Mouse (Mus musculus) v-Abl transformed pro-B cells (cell line): ENCODE results near the gene Arpc1b.
"Not testable (repeated sequence)": the region's sequence is repeated elsewhere in the genome, so short reads cannot be mapped to it uniquely, and the experiment has no call there.

Source experiments
- in situ Hi-C, 2 experiments: fragments of 400-800 bp; cut with MboI; formaldehyde crosslinking; loops; one replicate each; pipeline ENCODE4 v1.15.1; 2025; ENCODE audit not compliant: unreplicated experiment in 2 of 2

The Arpc1b gene

GRCm38 (mm10) chr5:145110401-145110800 is 3.6 kb upstream of the Arpc1b start:
- in situ Hi-C loops = loop anchor here (25.0 kb wide), 2 partner anchors 1098 to 1102 kb away; partner anchors contain the start of genes Ccz1 (in 2 of the 2) and Rnf6 (in 1 of the 2)

- in situ Hi-C loops = loop anchor here (25.0 kb wide), 2 partner anchors 1100 kb away; partner anchors contain the start of genes Ccz1 (in 2 of the 2) and Rnf6 (in 1 of the 2)
Measured at GRCm38 (mm10) chr5:145112566-145112965, 1.4 kb upstream of the Arpc1b start.

GRCm38 (mm10) chr5:145113416-145113815 is 599 bp upstream of the Arpc1b start:
- in situ Hi-C loops = loop anchor here (25.0 kb wide), 2 partner anchors 1099 to 1101 kb away; partner anchors contain the start of genes Ccz1 (in 2 of the 2) and Rnf6 (in 1 of the 2)

- in situ Hi-C loops = loop anchor here (25.0 kb wide), 2 partner anchors 1097 to 1103 kb away; partner anchors contain the start of genes Ccz1 (in 2 of the 2) and Rnf6 (in 1 of the 2)
Measured at GRCm38 (mm10) chr5:145114606-145115473, 825 bp downstream of the Arpc1b start.

GRCm38 (mm10) chr5:145115736-145116135 is 1.7 kb downstream of the Arpc1b start:
- in situ Hi-C loops = loop anchor here (25.0 kb wide), 2 partner anchors 1097 to 1103 kb away; partner anchors contain the start of genes Ccz1 (in 2 of the 2) and Rnf6 (in 1 of the 2)

- in situ Hi-C loops = loop anchor here (25.0 kb wide), 2 partner anchors 1096 to 1104 kb away; partner anchors contain the start of genes Ccz1 (in 2 of the 2) and Rnf6 (in 1 of the 2)
Measured at GRCm38 (mm10) chr5:145116316-145116715, 2.3 kb downstream of the Arpc1b start.

- in situ Hi-C loops = loop anchor here (25.0 kb wide), 2 partner anchors 1095 to 1105 kb away; partner anchors contain the start of genes Ccz1 (in 2 of the 2) and Rnf6 (in 1 of the 2)
Measured at GRCm38 (mm10) chr5:145116916-145117315, 2.9 kb downstream of the Arpc1b start.

- in situ Hi-C loops = loop anchor here (25.0 kb wide), 2 partner anchors 1094 to 1106 kb away; partner anchors contain the start of genes Ccz1 (in 2 of the 2) and Rnf6 (in 1 of the 2)
Measured at GRCm38 (mm10) chr5:145118005-145118404, 4.0 kb downstream of the Arpc1b start.

GRCm38 (mm10) chr5:145118461-145118860 is 4.4 kb downstream of the Arpc1b start:
- in situ Hi-C loops = loop anchor here (25.0 kb wide), 2 partner anchors 1094 to 1106 kb away; partner anchors contain the start of genes Ccz1 (in 2 of the 2) and Rnf6 (in 1 of the 2)

GRCm38 (mm10) chr5:145119385-145119784 is 5.4 kb downstream of the Arpc1b start:
- in situ Hi-C loops = loop anchor here (25.0 kb wide), 2 partner anchors 1093 to 1107 kb away; partner anchors contain the start of genes Ccz1 (in 2 of the 2) and Rnf6 (in 1 of the 2)

GRCm38 (mm10) chr5:145120921-145121320 is 6.9 kb downstream of the Arpc1b start:
- in situ Hi-C loops = loop anchor here (25.0 kb wide), 2 partner anchors 1091 to 1109 kb away; partner anchors contain the start of genes Ccz1 (in 2 of the 2) and Rnf6 (in 1 of the 2)

GRCm38 (mm10) chr5:145123396-145123795 is 9.4 kb downstream of the Arpc1b start:
- in situ Hi-C loops = loop anchor here (25.0 kb wide), 2 partner anchors 1089 to 1111 kb away; partner anchors contain the start of genes Ccz1 (in 2 of the 2) and Rnf6 (in 1 of the 2)

GRCm38 (mm10) chr5:145126580-145126979 is 12.6 kb downstream of the Arpc1b start:
- in situ Hi-C loops = no loop called here

GRCm38 (mm10) chr5:145129124-145129523 is 15.1 kb downstream of the Arpc1b start:
- in situ Hi-C loops = no loop called here

GRCm38 (mm10) chr5:145129773-145130172 is 15.8 kb downstream of the Arpc1b start:
- in situ Hi-C loops = not testable (repeated sequence)

- in situ Hi-C loops = no loop called here
Measured at GRCm38 (mm10) chr5:145130191-145130590, 16.2 kb downstream of the Arpc1b start.

- in situ Hi-C loops = no loop called here
Measured at GRCm38 (mm10) chr5:145130995-145131394, 17.0 kb downstream of the Arpc1b start.

GRCm38 (mm10) chr5:145133275-145133674 is 19.3 kb downstream of the Arpc1b start:
- in situ Hi-C loops = not testable (repeated sequence)

GRCm38 (mm10) chr5:145138836-145139235 is 24.8 kb downstream of the Arpc1b start:
- in situ Hi-C loops = no loop called here
